Mouse (Mus musculus) kidney, postnatal 0 days (tissue): ENCODE results near the gene Tgtp1. TPM values are rescaled to one million over a fixed set of nuclear protein-coding genes. Genes with fewer than 3 reads are reported as not detected.
"Not testable (repeated sequence)": the region's sequence is repeated elsewhere in the genome, so short reads cannot be mapped to it uniquely, and the experiment has no call there.

Experiments used
- ATAC-seq: fragments of 200-750 bp; cut with Nextera tagmentation; replicated peaks from 2 replicates; pipeline ENCODE4 v1.8.0; 2017; ENCODE audit warnings: low read depth, moderate number of reproducible peaks, moderate TSS enrichment, moderate library complexity; ENCODE audit not compliant: low FRiP score
- DNase-seq: peaks from one replicate; pipeline ENCODE4 v3.0.0-alpha.2; 2016; ENCODE audit warnings: low spot score
- H3K27ac ChIP-seq: fragments of 300-500 bp; sonication (generic); 2 replicates; pipeline ENCODE4 v1.5.1; 2014; ENCODE audit warnings: mild to moderate bottlenecking
- H3K27me3 ChIP-seq: fragments of 300-500 bp; sonication (generic); 2 replicates; pipeline ENCODE4 v1.6.1; 2014; ENCODE audit warnings: low read length, mixed read lengths; ENCODE audit not compliant: insufficient read depth
- H3K36me3 ChIP-seq: fragments of 300-500 bp; sonication (generic); 2 replicates; pipeline ENCODE4 v1.6.1; 2014; ENCODE audit warnings: low read length, mixed read lengths; ENCODE audit not compliant: insufficient read depth
- H3K4me1 ChIP-seq: fragments of 300-500 bp; sonication (generic); replicated peaks from 2 replicates; pipeline ENCODE4 v1.6.1; 2014; ENCODE audit warnings: antibody characterized with exemption, low read length, mixed read lengths; ENCODE audit not compliant: insufficient read depth
- H3K4me2 ChIP-seq: fragments of 300-500 bp; sonication (generic); 2 replicates; pipeline ENCODE4 v1.6.1; 2014; ENCODE audit warnings: mild to moderate bottlenecking, low read length, moderate library complexity, mixed read lengths
- H3K4me3 ChIP-seq: fragments of 300-500 bp; sonication (generic); replicated peaks from 2 replicates; pipeline ENCODE4 v1.5.1; 2014; ENCODE audit warnings: low read depth, low read length
- H3K9ac ChIP-seq: fragments of 300-500 bp; sonication (generic); 2 replicates; pipeline ENCODE4 v1.6.1; 2014; ENCODE audit warnings: low read depth, low read length
- H3K9me3 ChIP-seq: fragments of 300-500 bp; sonication (generic); replicated peaks from 2 replicates; pipeline ENCODE4 v1.6.1; 2016; ENCODE audit warnings: low read length, inconsistent platforms, mixed read lengths
- WGBS: fragments of 180-500 bp; shearing (Covaris S2); extraction: QIAGEN DNeasy Blood & Tissue Kit; methylation state at CpG from one replicate; pipeline ENCODE4 v1.1.7; 2014; 5-methylcytosine and 5-hydroxymethylcytosine counted together
- polyA plus RNA-seq: library from polyadenylated mRNA; unstranded; fragments of >200 nt; fragmentation: Nextera tagmentation; extraction: Ambion mirVana; gene quantifications from 2 replicates; pipeline ENCODE4 v1.2.1, GENCODE M21; 2015

Tgtp1 gene
- polyA plus RNA-seq: 4.9 and 5.5 TPM in 2 replicates

- H3K9ac ChIP-seq, H3K4me3 ChIP-seq, H3K36me3 ChIP-seq, H3K4me2 ChIP-seq, H3K27me3 ChIP-seq, H3K4me1 ChIP-seq, H3K9me3 ChIP-seq: not testable (repeated sequence)
- DNase-seq (peak; percentile 77), ATAC-seq (peak; percentile 72)
- 0 out of 2 replicates have a peak within 1 kb of the TSS, but pooled peaks have one; percentile 9 for H3K27ac ChIP-seq
- 20% methylated on average over 2 of the region's 2 CpGs for WGBS
Measured at GRCm38 (mm10) chr11:48994018-48994417, at the start of gene Tgtp1. TSS of gene Tgtp1 (minus strand) at chr11:48994172.

DNA sequence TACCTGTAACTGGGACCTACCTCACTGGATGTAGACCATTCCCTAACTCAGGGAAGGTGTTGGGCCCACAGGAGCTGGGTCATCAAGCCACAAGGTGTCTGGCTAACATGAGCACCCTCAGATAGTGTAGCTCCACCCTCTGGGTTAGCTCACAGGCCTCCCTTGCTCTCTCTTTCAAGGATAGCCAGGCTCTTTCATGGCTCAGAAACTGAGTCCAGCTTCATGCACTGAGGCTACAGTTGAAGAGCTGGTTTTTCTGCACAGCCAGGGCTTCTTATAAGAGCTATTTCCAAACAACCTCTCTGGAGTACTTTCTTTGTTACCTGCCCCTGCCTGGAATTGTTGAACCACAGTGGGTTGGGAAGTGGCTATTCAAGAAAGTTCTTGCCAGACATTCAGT is 18.1 kb upstream of the Tgtp1 start:
- ATAC-seq, H3K27ac ChIP-seq, H3K4me2 ChIP-seq, H3K4me1 ChIP-seq, H3K27me3 ChIP-seq, H3K9ac ChIP-seq, H3K4me3 ChIP-seq, H3K9me3 ChIP-seq, H3K36me3 ChIP-seq, DNase-seq: not testable (repeated sequence)

DNA sequence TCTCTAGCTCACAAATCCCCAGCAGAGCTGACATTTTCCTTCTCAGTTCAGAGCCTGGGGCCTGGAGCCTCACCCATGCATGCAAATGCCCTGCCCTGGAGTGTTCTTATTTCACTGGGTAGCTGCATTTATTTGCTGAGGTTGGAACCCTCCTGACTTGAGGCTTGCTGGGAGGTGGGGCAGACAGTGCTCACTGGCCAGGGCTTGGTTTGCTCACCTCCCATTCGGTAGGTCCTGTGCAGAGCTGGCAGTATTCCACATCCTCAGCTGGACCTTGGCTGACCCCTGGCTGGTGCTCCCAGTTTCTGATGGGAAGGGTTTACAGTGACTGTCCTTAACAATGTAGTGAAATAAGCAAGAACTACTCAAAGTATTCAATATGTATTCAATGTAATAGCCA is 12.8 kb upstream of the Tgtp1 start:
- not testable (repeated sequence) for H3K4me3 ChIP-seq, H3K4me2 ChIP-seq, H3K27me3 ChIP-seq, DNase-seq, H3K4me1 ChIP-seq, H3K36me3 ChIP-seq, ATAC-seq, H3K9ac ChIP-seq, H3K27ac ChIP-seq, H3K9me3 ChIP-seq
- WGBS: no CpG with 5 or more reads among the region's 1 CpGs

DNA sequence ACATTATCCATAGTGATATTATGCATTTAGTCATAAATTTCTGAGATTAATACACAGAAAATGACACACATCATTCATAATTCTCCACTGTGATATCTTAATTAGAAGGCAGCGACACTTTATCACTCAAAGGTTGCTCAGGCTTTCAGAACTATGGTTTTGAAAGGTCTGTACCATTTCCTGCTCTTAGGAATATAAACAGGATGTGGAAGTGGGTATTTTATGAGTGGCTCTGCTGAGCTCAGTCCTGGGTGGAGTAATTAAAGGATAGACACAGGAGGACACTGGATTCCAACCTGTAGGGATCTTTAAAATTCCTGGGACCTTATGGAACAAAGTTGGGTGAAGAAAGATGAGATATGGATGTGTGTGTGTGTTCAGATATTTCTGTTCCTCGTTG is 12.3 kb upstream of the Tgtp1 start:
- H3K9me3 ChIP-seq, H3K27ac ChIP-seq, H3K9ac ChIP-seq, H3K27me3 ChIP-seq, H3K4me2 ChIP-seq, ATAC-seq, H3K4me3 ChIP-seq, H3K36me3 ChIP-seq, DNase-seq, H3K4me1 ChIP-seq: not testable (repeated sequence)
- WGBS: 59% methylated on average over 2 of the region's 2 CpGs

- not testable (repeated sequence) for H3K9ac ChIP-seq, H3K9me3 ChIP-seq, ATAC-seq, H3K4me3 ChIP-seq, DNase-seq, H3K4me2 ChIP-seq, H3K27me3 ChIP-seq, H3K36me3 ChIP-seq, H3K4me1 ChIP-seq, H3K27ac ChIP-seq
- WGBS: 45% methylated on average over 1 of the region's 1 CpGs
Measured at GRCm38 (mm10) chr11:49000411-49000810, 6.4 kb upstream of the Tgtp1 start.

GRCm38 (mm10) chr11:48993296-48993695 is 676 bp downstream of the Tgtp1 start:
- H3K9me3 ChIP-seq, DNase-seq, H3K9ac ChIP-seq, H3K4me2 ChIP-seq, ATAC-seq, H3K27me3 ChIP-seq, H3K4me3 ChIP-seq, H3K27ac ChIP-seq, H3K4me1 ChIP-seq, H3K36me3 ChIP-seq: not testable (repeated sequence)
- WGBS: 22% methylated on average over 10 of the region's 10 CpGs

DNA sequence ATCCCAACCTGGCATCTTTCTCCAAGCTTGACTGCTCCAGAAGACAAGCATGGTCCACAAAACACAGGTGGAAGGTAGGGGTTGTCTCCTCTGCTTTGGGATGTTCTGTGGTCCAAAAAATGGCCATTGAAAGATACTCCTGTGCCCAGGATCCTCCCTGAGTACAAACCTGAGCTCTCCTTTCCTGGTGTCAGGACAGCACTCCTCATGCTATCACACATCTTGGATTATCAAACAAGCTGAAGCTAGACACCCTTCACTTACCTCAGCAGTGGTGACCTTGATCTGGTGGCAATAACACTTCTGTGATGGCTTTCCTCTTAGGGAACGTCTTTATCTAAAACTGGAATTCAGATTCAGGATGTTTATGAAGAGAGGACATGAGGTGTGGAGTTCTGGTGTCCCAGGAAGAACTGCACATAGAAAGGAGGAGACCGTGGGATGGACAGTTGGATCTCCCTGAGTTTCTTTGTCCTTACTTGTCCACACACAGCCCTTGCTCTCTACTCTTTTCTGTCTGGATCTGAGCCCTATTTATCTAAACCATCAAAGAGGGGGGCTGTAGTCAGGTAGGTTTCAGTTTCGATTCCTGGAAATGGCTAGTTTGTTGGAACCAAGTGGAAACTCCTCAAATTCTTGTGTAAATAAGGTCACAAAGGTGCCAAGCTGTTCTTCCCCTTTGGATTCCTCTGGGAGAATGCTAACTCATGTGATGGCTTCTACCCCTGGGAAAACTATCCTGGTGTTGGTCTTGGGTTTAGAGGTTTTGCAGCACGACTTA is 2.0 kb downstream of the Tgtp1 start, which contains the start of gene Gm12185:
Gene Gm12185 (minus strand): TSS at position 487 of the 781 bp plus-strand sequence.
- not testable (repeated sequence) for ATAC-seq, H3K4me2 ChIP-seq, H3K4me3 ChIP-seq, H3K9ac ChIP-seq, H3K9me3 ChIP-seq, H3K27me3 ChIP-seq, H3K27ac ChIP-seq, H3K36me3 ChIP-seq, H3K4me1 ChIP-seq
- DNase-seq: peak; percentile 62
- WGBS: 36% methylated on average over 4 of the region's 4 CpGs

DNA sequence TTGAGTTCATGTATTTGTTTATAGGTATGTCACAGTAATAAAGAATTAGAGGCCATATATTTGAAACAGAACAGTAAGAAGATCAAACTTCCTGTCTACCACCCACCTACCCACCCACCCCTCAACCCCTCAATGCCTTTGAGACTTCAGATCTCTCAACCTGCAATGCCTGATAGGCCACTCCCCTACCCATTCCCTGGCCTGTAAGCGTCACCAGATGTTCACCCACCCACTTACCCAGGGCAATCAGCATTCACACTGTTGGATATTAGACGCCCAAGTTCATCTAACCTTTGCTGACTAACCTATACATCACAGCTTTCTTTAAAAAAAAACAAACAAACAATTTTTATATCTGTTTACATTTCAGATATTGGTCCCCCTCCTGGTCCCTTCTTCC is 4.0 kb downstream of the Tgtp1 start:
- not testable (repeated sequence) for H3K4me1 ChIP-seq, H3K4me3 ChIP-seq, ATAC-seq, H3K4me2 ChIP-seq, H3K27ac ChIP-seq, H3K9ac ChIP-seq, H3K36me3 ChIP-seq, H3K27me3 ChIP-seq, H3K9me3 ChIP-seq, DNase-seq
- WGBS: 65% methylated on average over 1 of the region's 2 CpGs

GRCm38 (mm10) chr11:48988219-48988618 is 5.8 kb downstream of the Tgtp1 start:
- DNase-seq, H3K9ac ChIP-seq, H3K27ac ChIP-seq, H3K4me1 ChIP-seq, H3K4me2 ChIP-seq, H3K9me3 ChIP-seq, ATAC-seq, H3K27me3 ChIP-seq, H3K4me3 ChIP-seq, H3K36me3 ChIP-seq: not testable (repeated sequence)
- WGBS: 70% methylated on average over 2 of the region's 3 CpGs
